Mouse (Mus musculus): Measurements from ENCODE around the gene Wdr46. TPM values are rescaled to one million over a fixed set of nuclear protein-coding genes. Genes with fewer than 3 reads are reported as not detected.
A peak's percentile ranks its signal among the peaks of the same experiment; 100 is the strongest.
"Not testable (repeated sequence)": the region's sequence is repeated elsewhere in the genome, so short reads cannot be mapped to it uniquely, and the experiment has no call there.

Wdr46 gene
- polyA plus RNA-seq (2012; ENCODE audit: insufficient read depth, low replicate concordance) = 58.7 and 64.2 TPM in 2 replicates

DNA sequence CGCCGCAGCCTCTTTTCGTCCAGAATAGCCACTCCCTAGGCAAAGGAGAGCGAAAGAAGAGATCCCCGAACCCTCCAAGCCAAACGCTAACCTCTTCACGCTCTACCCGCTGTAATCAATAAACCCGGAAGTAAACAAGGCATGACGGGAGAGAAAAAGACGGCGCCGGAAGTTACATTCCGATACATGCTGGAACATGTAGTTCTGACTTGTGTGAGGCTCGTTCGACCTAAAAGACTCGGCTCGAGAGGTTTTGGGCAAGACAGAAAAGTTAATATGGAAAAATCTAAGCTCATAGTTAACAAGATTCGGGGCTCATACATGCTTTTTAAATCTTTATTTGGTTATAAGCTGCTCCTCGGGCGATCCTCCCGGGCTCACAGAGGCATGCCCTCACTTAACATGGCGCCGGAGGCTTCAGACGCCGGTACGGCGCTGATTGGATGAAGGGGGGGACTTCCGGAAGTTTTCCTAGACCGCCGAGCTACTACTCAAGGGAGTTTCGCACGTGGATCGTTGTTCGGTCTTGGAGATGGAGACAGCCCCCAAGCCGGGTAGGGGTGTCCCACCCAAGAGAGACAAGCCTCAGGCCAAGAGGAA, at the start of gene Wdr46, which contains the start of gene Pfdn6:
TSS of gene Wdr46 (plus strand) at position 455 of the 600 bp plus-strand sequence.
TSS of gene Pfdn6 (minus strand) at position 138 of the 600 bp plus-strand sequence.
- Histone ChIP-seq H3K9me3 (no peaks in the 10 kb centered on the region), H3K4me3 (replicated peaks) (peak within 1 kb of the TSS; percentile 98), H3K4me1 (peaks cover 38% of the 10 kb centered on the region), H3K36me3 (replicated peaks; ENCODE audit: low read length) (peaks cover 66% of the 10 kb centered on the region), H3K27me3 (replicated peaks) (no peaks in the 10 kb centered on the region)
- no peak; the same call in 1 of the 2 replicates for TF ChIP-seq FLI1 (IDR thresholded peaks at IDR 0.05; ENCODE audit: low read length)
- no peak for TF ChIP-seq GATA1 (IDR thresholded peaks at IDR 0.05; ENCODE audit: borderline replicate concordance, low read length)

DNA sequence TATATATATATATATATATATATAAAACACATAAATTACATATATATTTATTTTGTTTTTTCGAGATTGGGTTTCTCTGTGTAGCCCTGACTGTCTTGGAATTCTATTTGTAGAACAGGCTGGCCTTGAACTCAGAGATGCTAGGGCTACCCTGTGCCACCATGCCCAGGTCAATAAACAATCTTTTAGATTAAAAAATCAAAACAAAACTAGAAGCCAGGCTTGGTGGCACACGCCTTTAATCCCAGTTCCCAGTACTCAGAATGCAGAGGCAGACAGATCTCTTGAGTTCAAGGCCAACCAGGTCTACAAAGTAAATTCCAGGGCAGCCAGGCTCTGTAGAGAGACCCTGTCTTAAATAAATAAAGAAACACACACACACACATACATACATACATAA, 49.1 kb upstream of the Wdr46 start:
- no peak for TF ChIP-seq GATA1 (IDR thresholded peaks at IDR 0.05; ENCODE audit: borderline replicate concordance, low read length)
- no peak for TF ChIP-seq FLI1 (IDR thresholded peaks at IDR 0.05; ENCODE audit: low read length)
- Histone ChIP-seq H3K4me3 (replicated peaks) (no peak overlapping the region), H3K9me3 (no peaks in the 10 kb centered on the region), H3K36me3 (replicated peaks; ENCODE audit: low read length) (peaks cover 3% of the 10 kb centered on the region), H3K4me1 (peaks cover 18% of the 10 kb centered on the region), H3K27me3 (replicated peaks) (no peaks in the 10 kb centered on the region)

DNA sequence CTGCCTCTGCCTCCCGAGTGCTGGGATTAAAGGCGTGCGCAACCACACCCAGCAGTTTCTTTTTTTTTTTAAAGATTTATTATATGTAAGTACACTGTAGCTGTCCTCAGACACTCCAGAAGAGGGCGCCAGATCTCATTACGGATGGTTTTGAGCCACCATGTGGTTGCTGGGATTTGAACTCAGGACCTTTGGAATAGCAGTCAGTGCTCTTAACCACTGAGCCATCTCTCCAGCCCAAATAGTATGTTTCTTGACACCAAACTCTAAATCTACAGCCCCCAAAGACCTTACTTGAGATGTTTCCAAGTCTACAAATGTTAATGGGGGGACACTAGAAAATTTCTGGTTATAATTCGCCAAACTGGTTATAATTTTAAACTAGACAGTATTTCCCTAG, 48.6 kb upstream of the Wdr46 start:
- not testable (repeated sequence) for H3K27me3 ChIP-seq (replicated peaks); H3K36me3 ChIP-seq (replicated peaks; ENCODE audit: low read length); H3K9me3 ChIP-seq; H3K4me3 ChIP-seq (replicated peaks)
- H3K4me1 ChIP-seq = peaks cover 18% of the 10 kb centered on the region

DNA sequence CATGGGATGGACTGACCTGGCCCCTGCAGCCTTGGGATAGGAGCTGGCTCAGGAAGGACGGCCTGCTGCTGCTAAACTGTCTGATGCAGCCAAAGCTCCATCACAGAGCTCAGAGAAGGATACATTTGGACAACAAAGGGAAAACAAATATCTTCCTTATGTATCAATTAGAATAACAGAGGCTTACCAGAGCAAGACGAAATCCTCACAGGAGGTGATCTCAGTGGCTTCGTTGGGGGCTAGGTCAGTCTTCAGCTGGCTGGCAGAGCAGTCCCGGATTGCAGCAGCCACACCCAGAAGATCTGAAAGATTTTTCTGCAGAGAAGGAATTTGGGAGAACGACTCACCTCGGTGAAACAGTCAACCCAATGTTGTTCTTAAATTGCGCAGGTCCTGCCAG, 48.0 kb upstream of the Wdr46 start:
- Histone ChIP-seq H3K27me3 (replicated peaks) (no peaks in the 10 kb centered on the region), H3K36me3 (replicated peaks; ENCODE audit: low read length) (no peaks in the 10 kb centered on the region), H3K4me3 (replicated peaks) (no peak overlapping the region), H3K9me3 (no peaks in the 10 kb centered on the region), H3K4me1 (peaks cover 20% of the 10 kb centered on the region)
- TF ChIP-seq GATA1 (IDR thresholded peaks at IDR 0.05; ENCODE audit: borderline replicate concordance, low read length) (no peak), FLI1 (IDR thresholded peaks at IDR 0.05; ENCODE audit: low read length) (no peak)

DNA sequence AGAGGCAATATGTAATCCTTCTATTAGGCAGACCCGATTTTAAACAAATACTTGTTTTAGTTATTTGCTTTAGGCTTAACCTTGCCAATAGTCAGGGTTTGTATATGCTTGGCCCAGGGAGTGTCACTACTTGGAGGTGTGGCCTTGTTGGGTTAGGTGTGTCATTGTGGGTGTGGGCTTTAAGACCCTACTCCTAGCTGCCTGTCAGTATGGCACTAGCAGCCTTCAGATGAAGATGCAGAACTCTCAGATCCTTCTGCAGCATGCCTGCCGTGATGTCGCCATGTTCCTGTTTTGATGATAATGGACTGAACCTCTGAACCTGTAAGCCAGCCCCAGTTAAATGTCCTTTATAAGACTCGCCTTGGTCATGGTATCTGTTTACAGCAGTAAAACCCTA, 47.4 kb upstream of the Wdr46 start:
- H3K4me3 ChIP-seq (replicated peaks); H3K36me3 ChIP-seq (replicated peaks; ENCODE audit: low read length); H3K9me3 ChIP-seq; H3K27me3 ChIP-seq (replicated peaks): not testable (repeated sequence)
- H3K4me1 ChIP-seq = peaks cover 17% of the 10 kb centered on the region

DNA sequence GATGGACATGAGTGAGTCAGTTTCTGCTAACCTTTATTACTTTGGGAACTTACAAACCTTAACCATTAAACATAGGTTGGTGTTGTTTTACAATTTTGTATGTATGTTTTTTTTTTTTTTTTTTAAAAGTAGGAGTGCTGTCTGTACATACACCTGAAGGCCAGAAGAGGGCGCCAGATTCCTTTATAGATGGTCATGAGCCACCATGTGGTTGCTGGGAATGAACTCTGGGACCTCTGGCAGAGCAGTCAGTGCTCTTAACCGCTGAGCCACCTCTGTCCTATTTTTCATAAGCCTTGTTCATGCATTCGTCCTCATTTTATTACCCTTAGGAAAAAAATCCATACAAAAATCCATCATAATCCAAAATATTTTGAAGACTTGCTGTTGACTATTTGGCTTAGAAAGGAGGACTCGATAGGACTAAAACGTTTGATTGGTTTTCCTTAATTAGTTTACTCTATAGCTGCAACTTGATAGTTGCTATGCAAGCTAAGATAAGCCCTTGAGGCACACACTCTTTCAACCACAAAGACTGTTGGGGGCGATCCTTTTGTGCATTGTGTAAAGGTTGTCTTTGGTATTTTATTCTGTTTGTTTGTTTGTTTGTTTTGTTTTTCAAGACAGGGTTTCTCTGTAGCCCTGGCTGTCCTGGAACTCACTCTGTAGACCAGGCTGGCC, 43.2 kb upstream of the Wdr46 start:
- TF ChIP-seq GATA1 (IDR thresholded peaks at IDR 0.05; ENCODE audit: borderline replicate concordance, low read length) = no peak
- TF ChIP-seq FLI1 (IDR thresholded peaks at IDR 0.05; ENCODE audit: low read length) = no peak
- H3K27me3 ChIP-seq (replicated peaks) = no peaks in the 10 kb centered on the region
- no peak overlapping the region for H3K4me3 ChIP-seq (replicated peaks)
- H3K36me3 ChIP-seq (replicated peaks; ENCODE audit: low read length) = no peaks in the 10 kb centered on the region
- H3K4me1 ChIP-seq = peaks cover 20% of the 10 kb centered on the region
- no peaks in the 10 kb centered on the region for H3K9me3 ChIP-seq

DNA sequence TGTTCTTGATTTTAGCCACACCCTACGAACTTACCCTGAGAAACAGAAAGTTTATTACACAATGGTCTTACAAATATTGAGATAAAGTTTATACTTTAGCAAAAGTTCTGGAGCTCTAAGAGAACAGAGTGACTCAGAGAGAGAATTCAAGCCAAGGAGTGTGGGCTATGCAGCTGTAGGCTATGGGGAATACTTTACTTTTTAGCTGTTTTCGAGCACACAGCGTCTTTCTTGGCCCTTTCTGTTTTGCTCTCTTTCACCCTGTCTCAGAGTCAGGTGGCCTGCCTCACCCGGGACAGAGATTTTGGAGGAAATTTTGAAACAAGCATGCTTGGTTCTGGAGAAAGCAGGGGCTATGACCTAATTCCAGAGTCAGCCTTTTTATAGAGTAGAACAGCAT, 42.3 kb upstream of the Wdr46 start:
- H3K27me3 ChIP-seq (replicated peaks); H3K4me3 ChIP-seq (replicated peaks); H3K9me3 ChIP-seq; H3K36me3 ChIP-seq (replicated peaks; ENCODE audit: low read length): not testable (repeated sequence)
- H3K4me1 ChIP-seq = peaks cover 27% of the 10 kb centered on the region

DNA sequence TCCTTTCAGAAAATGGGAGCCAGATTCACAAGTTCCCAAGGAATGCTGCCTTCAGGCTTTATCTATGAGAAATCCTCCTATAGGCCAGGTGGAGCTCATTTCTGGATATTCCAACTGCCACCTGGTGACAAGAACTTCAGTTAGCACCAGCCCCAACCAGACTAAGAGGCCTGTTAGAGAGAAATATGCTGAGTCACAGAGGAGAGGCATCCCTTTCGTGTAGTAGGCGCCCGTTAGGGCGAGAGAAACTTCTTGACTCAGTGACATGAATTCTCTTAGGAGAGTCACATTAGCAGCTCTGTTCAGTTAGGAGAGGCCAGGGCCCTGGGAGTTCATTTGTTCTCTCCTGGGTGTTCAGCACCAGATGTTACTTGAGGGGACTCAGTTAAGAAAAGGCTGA, 40.8 kb upstream of the Wdr46 start:
- TF ChIP-seq GATA1 (IDR thresholded peaks at IDR 0.05; ENCODE audit: borderline replicate concordance, low read length) (no peak), FLI1 (IDR thresholded peaks at IDR 0.05; ENCODE audit: low read length) (no peak)
- Histone ChIP-seq H3K4me1 (peaks cover 36% of the 10 kb centered on the region), H3K27me3 (replicated peaks) (no peaks in the 10 kb centered on the region), H3K9me3 (no peaks in the 10 kb centered on the region), H3K4me3 (replicated peaks) (no peak overlapping the region), H3K36me3 (replicated peaks; ENCODE audit: low read length) (no peaks in the 10 kb centered on the region)

DNA sequence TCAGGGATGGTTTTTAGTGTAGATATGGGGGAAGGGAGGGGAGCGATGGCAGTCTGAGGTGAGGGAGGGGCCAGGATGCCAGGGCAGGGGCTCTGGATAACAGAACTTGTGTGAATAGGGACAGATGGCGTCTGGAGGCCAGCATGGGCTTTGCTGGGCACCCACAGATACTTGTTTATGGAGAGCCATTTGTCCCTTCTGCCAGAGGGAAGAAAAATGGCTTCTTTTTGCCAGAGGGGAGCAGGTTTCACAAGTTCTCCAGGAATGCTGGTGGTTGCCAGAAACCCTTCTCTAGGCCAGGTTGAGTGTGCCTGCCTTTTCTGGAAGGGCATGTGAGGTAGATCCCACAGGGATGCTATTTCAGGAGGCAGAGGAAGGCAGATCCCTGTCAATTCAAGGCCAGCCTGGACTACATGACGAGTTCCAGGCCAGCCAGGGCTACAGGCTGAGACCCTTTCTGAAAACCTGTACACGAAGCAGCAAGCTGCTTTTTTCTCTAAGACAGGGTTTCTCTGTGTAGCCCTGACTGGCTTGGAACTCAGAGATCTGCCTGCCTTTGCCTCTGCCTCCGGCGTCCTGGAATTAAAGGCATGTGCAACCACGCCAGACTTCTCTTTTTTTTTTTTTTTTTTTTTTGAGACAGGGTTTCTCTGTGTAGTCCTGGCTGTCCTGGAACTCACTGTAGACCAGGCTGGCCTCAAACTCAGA, 40.0 kb upstream of the Wdr46 start:
- peaks cover 36% of the 10 kb centered on the region for H3K4me1 ChIP-seq

DNA sequence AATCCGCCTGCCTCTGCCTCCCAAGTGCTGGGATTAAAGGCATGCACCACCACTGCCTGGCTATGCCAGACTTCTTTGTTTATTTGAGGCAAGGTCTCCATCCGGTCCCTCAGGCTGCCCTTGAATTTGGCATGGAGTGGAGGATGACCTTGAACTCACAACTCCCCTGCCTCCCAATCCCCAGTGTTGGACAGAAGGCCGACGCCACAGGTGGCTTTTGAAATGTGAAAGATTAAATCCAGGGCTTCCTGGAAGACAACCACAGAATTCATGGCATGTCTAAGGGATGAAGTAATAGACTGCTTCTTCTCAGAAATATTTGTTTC, 39.5 kb upstream of the Wdr46 start:
- no peaks in the 10 kb centered on the region for H3K27me3 ChIP-seq (replicated peaks)
- peaks cover 36% of the 10 kb centered on the region for H3K4me1 ChIP-seq
- no peaks in the 10 kb centered on the region for H3K36me3 ChIP-seq (replicated peaks; ENCODE audit: low read length)
- no peak for TF ChIP-seq GATA1 (IDR thresholded peaks at IDR 0.05; ENCODE audit: borderline replicate concordance, low read length)
- no peak for TF ChIP-seq FLI1 (IDR thresholded peaks at IDR 0.05; ENCODE audit: low read length)
- no peaks in the 10 kb centered on the region for H3K9me3 ChIP-seq
- no peak overlapping the region for H3K4me3 ChIP-seq (replicated peaks)

More for the DNA sequence above, 40.0 kb upstream of the Wdr46 start:
- H3K9me3 ChIP-seq = no peaks in the 10 kb centered on the region
- H3K36me3 ChIP-seq (replicated peaks; ENCODE audit: low read length) = no peaks in the 10 kb centered on the region
- TF ChIP-seq GATA1 (IDR thresholded peaks at IDR 0.05; ENCODE audit: borderline replicate concordance, low read length) (no peak), FLI1 (IDR thresholded peaks at IDR 0.05; ENCODE audit: low read length) (no peak)
- no peak overlapping the region for H3K4me3 ChIP-seq (replicated peaks)
- no peaks in the 10 kb centered on the region for H3K27me3 ChIP-seq (replicated peaks)
